Mouse (Mus musculus) kidney, embryonic 16.5 days (tissue): ENCODE measurements around the gene Mbd5. TPM values are rescaled to one million over a fixed set of nuclear protein-coding genes. Genes with fewer than 3 reads are reported as not detected.

Source experiments
- ATAC-seq: fragments of 200-750 bp; cut with Nextera tagmentation; 2 replicates; pipeline ENCODE4 v1.8.0; 2017; ENCODE audit warnings: moderate TSS enrichment; ENCODE audit not compliant: low FRiP score, low TSS enrichment
- H3K27ac ChIP-seq: fragments of 300-500 bp; sonication (generic); 2 replicates; pipeline ENCODE4 v1.5.1; 2014; ENCODE audit warnings: low read length
- H3K27me3 ChIP-seq: fragments of 300-500 bp; sonication (generic); 2 replicates; pipeline ENCODE4 v1.6.1; 2014; ENCODE audit warnings: low read length, control low read depth, mixed read lengths; ENCODE audit not compliant: insufficient read depth
- H3K36me3 ChIP-seq: fragments of 300-500 bp; sonication (generic); 2 replicates; pipeline ENCODE4 v1.6.1; 2014; ENCODE audit warnings: low read length, control low read depth, mixed read lengths; ENCODE audit not compliant: insufficient read depth
- H3K4me1 ChIP-seq: fragments of 300-500 bp; sonication (generic); 2 replicates; pipeline ENCODE4 v1.6.1; 2014; ENCODE audit warnings: low read length, control low read depth, mixed read lengths; ENCODE audit not compliant: insufficient read depth
- H3K4me2 ChIP-seq: fragments of 300-500 bp; sonication (generic); replicated peaks from 2 replicates; pipeline ENCODE4 v1.6.1; 2014; ENCODE audit warnings: low read depth, low read length
- H3K4me3 ChIP-seq: fragments of 300-500 bp; sonication (generic); 2 replicates; pipeline ENCODE4 v1.5.1; 2014; ENCODE audit warnings: mild to moderate bottlenecking, low read length
- H3K9ac ChIP-seq: fragments of 300-500 bp; sonication (generic); replicated peaks from 2 replicates; pipeline ENCODE4 v1.6.1; 2014; ENCODE audit warnings: low read length
- H3K9me3 ChIP-seq: fragments of 300-500 bp; sonication (generic); 2 replicates; pipeline ENCODE4 v1.6.1; 2016; ENCODE audit warnings: low read length, control low read depth
- WGBS: fragments of 180-500 bp; shearing (Covaris S2); extraction: QIAGEN DNeasy Blood & Tissue Kit; methylation state at CpG from one replicate; pipeline ENCODE4 v1.1.7; 2014; 5-methylcytosine and 5-hydroxymethylcytosine counted together
- polyA plus RNA-seq: library from polyadenylated mRNA; unstranded; fragments of >200 nt; fragmentation: Nextera tagmentation; extraction: Ambion mirVana; gene quantifications from 2 replicates; pipeline ENCODE4 v1.2.1, GENCODE M21; 2015

The Mbd5 gene
- polyA plus RNA-seq, 1 experiment from 2014 or later = 23.3 TPM

- no peak for ATAC-seq
- no peak overlapping the region for H3K4me2 ChIP-seq
- no peak overlapping the region for H3K9ac ChIP-seq
These were observed 409.0 kb downstream of the Mbd5 start for GRCm38 (mm10) chr2:49358128-49358814.

GRCm38 (mm10) chr2:49358839-49359520 is 409.7 kb downstream of the Mbd5 start:
- Histone ChIP-seq H3K27ac (no peak overlapping the region), H3K4me1 (no peaks in the 10 kb centered on the region), H3K4me2 (no peak overlapping the region), H3K27me3 (no peaks in the 10 kb centered on the region), H3K36me3 (no peaks in the 10 kb centered on the region), H3K9ac (no peak overlapping the region), H3K9me3 (no peaks in the 10 kb centered on the region), H3K4me3 (no peak overlapping the region)
- 59% methylated on average over 4 of the region's 4 CpGs for WGBS
- peak; percentile 74 for ATAC-seq

More at GRCm38 (mm10) chr2:49358128-49358814, 409.0 kb downstream of the Mbd5 start:
- Histone ChIP-seq H3K9me3 (no peaks in the 10 kb centered on the region), H3K27ac (no peak overlapping the region), H3K4me3 (no peak overlapping the region), H3K4me1 (no peaks in the 10 kb centered on the region), H3K36me3 (no peaks in the 10 kb centered on the region), H3K27me3 (no peaks in the 10 kb centered on the region)
- 68% methylated on average over 7 of the region's 7 CpGs for WGBS

GRCm38 (mm10) chr2:49359706-49360105 is 410.4 kb downstream of the Mbd5 start:
- WGBS = 63% methylated on average over 4 of the region's 4 CpGs
- no peak overlapping the region for H3K9ac ChIP-seq
- H3K4me1 ChIP-seq = no peaks in the 10 kb centered on the region
- H3K4me2 ChIP-seq = no peak overlapping the region
- H3K27ac ChIP-seq = no peak overlapping the region
- no peaks in the 10 kb centered on the region for H3K9me3 ChIP-seq
- no peaks in the 10 kb centered on the region for H3K27me3 ChIP-seq
- H3K36me3 ChIP-seq = no peaks in the 10 kb centered on the region
- no peak for ATAC-seq
- no peak overlapping the region for H3K4me3 ChIP-seq

- Histone ChIP-seq H3K4me1 (no peaks in the 10 kb centered on the region), H3K27me3 (no peaks in the 10 kb centered on the region), H3K4me2 (no peak overlapping the region), H3K4me3 (no peak overlapping the region), H3K9ac (no peak overlapping the region), H3K9me3 (no peaks in the 10 kb centered on the region), H3K27ac (no peak overlapping the region), H3K36me3 (no peaks in the 10 kb centered on the region)
- no peak for ATAC-seq
- WGBS = 33% methylated on average over 5 of the region's 5 CpGs
These were observed 415.2 kb downstream of the Mbd5 start for GRCm38 (mm10) chr2:49364546-49364945.

GRCm38 (mm10) chr2:49366878-49367545 is 417.7 kb downstream of the Mbd5 start:
- Histone ChIP-seq H3K27ac (no peak overlapping the region), H3K9me3 (no peaks in the 10 kb centered on the region), H3K36me3 (no peaks in the 10 kb centered on the region), H3K9ac (no peak overlapping the region), H3K27me3 (no peaks in the 10 kb centered on the region), H3K4me3 (no peak overlapping the region), H3K4me2 (no peak overlapping the region), H3K4me1 (no peaks in the 10 kb centered on the region)
- 89% methylated on average over 14 of the region's 14 CpGs for WGBS
- ATAC-seq = no peak

- no peaks in the 10 kb centered on the region for H3K9me3 ChIP-seq
- no peak for ATAC-seq
- H3K9ac ChIP-seq = no peak overlapping the region
- WGBS = 73% methylated on average over 17 of the region's 17 CpGs
- H3K4me2 ChIP-seq = no peak overlapping the region
- no peak overlapping the region for H3K4me3 ChIP-seq
- no peak overlapping the region for H3K27ac ChIP-seq
- no peaks in the 10 kb centered on the region for H3K4me1 ChIP-seq
- no peaks in the 10 kb centered on the region for H3K27me3 ChIP-seq
- no peaks in the 10 kb centered on the region for H3K36me3 ChIP-seq
These were observed 418.2 kb downstream of the Mbd5 start for GRCm38 (mm10) chr2:49367546-49367917.

GRCm38 (mm10) chr2:49371632-49372031 is 422.3 kb downstream of the Mbd5 start:
- Histone ChIP-seq H3K4me3 (no peak overlapping the region), H3K4me1 (no peaks in the 10 kb centered on the region), H3K9me3 (no peaks in the 10 kb centered on the region), H3K9ac (no peak overlapping the region), H3K27ac (no peak overlapping the region), H3K27me3 (no peaks in the 10 kb centered on the region), H3K4me2 (no peak overlapping the region), H3K36me3 (no peaks in the 10 kb centered on the region)
- no peak for ATAC-seq
- 87% methylated on average over 5 of the region's 5 CpGs for WGBS

GRCm38 (mm10) chr2:49372586-49372985 is 423.3 kb downstream of the Mbd5 start:
- Histone ChIP-seq H3K9ac (no peak overlapping the region), H3K9me3 (no peaks in the 10 kb centered on the region), H3K36me3 (no peaks in the 10 kb centered on the region), H3K4me3 (no peak overlapping the region), H3K27ac (no peak overlapping the region), H3K4me1 (no peaks in the 10 kb centered on the region), H3K4me2 (no peak overlapping the region), H3K27me3 (no peaks in the 10 kb centered on the region)
- WGBS = 56% methylated on average over 3 of the region's 3 CpGs
- no peak for ATAC-seq
